Mouse (Mus musculus): Measurements from ENCODE around the gene Arhgef7. TPM values are rescaled to one million over a fixed set of nuclear protein-coding genes. Genes with fewer than 3 reads are reported as not detected.
A peak's percentile ranks its signal among the peaks of the same experiment; 100 is the strongest.

Arhgef7 gene
- total RNA-seq, 2 experiments from 2014 or later = 42.7 to 53.9 TPM

- DNase-seq = no peak
- intact Hi-C loops (cut with DNase I) = no loop called here
Observed at GRCm38 (mm10) chr8:11785539-11786046, 58.1 kb downstream of the Arhgef7 start.

DNA sequence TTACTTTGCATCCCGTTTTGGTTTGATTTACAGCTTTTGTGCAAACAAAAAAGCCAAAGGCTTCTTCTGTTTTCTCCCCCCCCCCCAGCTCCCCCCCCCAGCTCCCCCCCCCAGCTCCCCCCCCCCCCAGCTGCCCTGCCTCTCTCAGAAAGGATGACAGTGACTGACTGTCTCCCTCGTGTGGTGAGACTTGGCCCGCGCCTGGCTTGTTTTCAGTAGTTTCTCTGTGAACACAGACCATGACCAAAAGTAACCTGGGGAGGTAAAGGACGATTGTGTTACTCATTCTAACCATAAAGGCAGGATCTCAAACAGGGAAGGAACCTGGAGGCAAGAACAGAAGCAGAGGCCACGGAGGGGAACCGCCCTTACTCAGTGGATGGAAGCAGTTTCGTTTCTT, 60.7 kb downstream of the Arhgef7 start:
- peak in 1 of 2 experiments; percentile 33 for DNase-seq
- intact Hi-C loops (cut with DNase I) = no loop called here

DNA sequence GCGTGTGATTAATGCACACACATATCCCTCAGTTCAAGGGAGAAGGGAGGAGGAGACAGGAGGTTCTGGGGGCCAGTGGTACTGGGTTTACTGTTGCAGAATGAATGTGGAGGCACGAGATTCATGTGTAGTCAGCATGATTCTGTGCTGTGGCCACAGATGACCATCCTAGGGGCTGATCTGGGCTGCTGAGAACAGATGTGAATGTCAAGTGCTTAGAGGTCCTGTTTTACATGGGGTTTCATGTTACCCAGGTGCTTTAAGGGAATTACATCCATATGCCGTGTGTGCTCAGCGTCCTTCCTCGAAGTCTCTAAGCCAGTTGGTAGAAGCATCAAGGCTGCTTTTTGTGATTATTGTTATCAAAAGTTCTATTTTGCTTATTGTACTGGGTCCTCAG, 61.6 kb downstream of the Arhgef7 start:
- intact Hi-C loops (cut with DNase I) = no loop called here
- DNase-seq = no peak

DNA sequence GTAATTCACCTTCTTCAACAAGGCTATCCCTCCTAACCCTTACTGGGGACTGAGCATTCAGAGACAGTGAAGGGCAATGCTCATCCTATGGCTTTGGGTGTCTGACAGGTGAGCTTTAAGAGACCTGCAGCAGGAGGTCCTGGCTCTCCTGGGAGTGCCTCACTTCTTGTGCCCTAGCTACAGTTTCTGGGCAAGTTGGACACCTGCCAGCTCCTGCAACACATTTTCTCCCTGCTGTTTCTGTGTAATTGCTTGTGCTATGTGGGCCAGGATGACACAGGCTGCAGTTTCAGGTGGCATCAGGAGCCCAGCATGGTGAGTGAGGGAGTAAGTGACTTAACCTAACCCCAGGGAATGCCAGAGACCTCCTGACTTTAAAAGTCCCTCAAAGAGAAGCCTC, 67.4 kb downstream of the Arhgef7 start:
- no peak for DNase-seq
- intact Hi-C loops (cut with DNase I) = loop anchor here (5.0 kb wide), 1 partner anchor 38 kb away; no protein-coding TSS in a partner anchor

DNA sequence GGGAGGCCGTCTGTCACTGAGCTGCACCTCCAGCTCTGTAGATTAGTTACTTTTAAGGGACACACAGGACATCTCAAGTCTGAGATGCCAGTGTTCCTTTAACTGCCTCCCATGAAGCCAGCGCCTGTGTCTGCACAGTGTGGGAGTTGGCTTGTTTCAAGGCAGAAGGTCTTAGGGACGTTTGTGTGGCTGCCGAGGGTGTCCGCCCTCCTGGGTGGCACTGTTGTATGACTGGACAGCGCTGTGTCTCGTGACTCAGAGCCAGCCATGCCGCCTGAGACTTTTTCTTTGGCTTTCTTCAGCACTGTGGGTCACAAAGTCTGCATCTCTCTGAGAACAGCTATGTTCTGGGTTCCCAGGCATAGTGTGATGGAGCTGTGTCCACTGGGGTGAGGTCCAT, 69.6 kb downstream of the Arhgef7 start:
- intact Hi-C loops (cut with DNase I) = no loop called here
- DNase-seq = no peak

GRCm38 (mm10) chr8:11797729-11798479, 70.4 kb downstream of the Arhgef7 start:
- no peak for DNase-seq
- intact Hi-C loops (cut with DNase I) = no loop called here

DNA sequence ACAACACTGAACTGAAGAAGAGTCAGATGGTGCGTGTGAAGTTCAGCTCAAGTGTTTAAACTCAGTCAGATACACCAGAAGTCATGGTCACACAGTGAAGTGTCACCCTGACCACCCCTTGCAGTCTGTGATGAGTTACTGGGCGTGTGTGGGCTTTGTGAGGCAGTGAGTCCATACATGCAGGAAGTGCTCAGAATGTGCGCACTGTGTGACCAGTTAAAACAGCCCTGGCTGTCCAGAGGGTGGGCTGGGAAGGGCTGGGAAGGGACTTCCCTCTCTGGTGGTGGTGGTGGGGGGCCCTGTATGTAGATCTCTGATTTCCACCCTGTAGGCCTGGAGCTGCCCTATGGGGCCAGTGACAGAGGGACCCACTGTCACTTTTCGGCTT, 71.0 kb downstream of the Arhgef7 start:
- intact Hi-C loops (cut with DNase I) = no loop called here
- no peak for DNase-seq

GRCm38 (mm10) chr8:11799098-11799497, 71.6 kb downstream of the Arhgef7 start:
- no peak for DNase-seq

DNA sequence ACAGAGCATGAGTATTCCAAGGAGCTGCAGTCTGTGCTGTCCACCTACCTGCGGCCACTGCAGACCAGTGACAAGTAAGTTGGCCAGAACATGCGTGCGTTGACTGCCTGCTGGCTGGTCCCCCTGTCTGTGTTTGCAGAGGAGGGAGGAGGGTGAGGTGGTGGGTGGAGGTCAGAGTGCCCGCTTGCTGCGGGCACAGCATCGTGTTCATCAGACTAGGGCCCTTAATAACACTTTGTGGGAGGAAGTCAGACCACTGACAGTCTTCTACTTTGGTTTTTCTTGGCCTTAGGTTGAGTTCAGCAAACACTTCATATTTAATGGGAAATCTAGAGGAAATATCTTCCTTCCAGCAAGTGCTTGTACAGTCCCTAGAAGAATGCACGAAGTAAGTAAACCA, 73.0 kb downstream of the Arhgef7 start:
- no peak for DNase-seq
- intact Hi-C loops (cut with DNase I) = no loop called here

More at GRCm38 (mm10) chr8:11799098-11799497, 71.6 kb downstream of the Arhgef7 start:
- intact Hi-C loops (cut with DNase I) = no loop called here

DNA sequence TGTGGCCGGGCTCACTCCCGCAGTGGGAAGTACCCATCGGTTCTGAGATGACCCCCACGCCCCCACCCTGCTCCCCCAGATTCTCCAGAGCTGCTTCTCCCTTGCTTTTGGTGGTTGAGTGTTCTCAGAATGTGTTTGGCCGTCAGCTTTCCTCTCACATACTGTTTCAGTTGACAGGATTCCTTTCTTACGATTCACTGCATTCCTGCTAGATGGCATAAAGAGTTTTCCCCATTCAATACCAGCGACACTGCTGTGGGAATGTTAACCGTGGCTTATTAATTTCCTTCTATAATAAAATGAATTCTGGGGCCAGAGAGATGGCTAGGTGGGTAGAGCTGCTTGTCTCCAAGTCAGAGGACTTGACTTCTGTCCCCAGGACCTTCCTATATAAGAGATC, 74.0 kb downstream of the Arhgef7 start:
- intact Hi-C loops (cut with DNase I) = no loop called here
- DNase-seq = no peak

DNA sequence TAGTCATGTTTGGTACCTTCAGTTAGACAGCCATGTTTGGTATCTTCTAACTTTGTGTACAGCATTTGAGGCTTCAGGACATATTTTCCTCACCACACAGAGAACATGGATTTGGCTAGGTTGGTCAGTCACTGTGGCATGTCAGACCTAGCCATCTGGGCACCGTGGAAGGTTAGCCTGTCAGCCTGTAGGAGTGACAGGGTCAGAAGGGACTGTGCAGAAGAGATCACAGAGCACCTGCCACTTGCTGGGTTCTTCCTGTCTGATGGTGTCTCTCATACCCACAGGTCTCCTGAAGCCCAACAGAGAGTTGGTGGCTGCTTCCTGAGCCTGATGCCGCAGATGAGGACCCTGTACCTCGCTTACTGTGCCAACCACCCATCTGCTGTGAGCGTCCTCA, 77.4 kb downstream of the Arhgef7 start:
- intact Hi-C loops (cut with DNase I) = no loop called here
- DNase-seq = no peak

- no peak for DNase-seq
- intact Hi-C loops (cut with DNase I) = no loop called here
Observed at GRCm38 (mm10) chr8:11806252-11806651, 78.7 kb downstream of the Arhgef7 start.

- no peak for DNase-seq
- intact Hi-C loops (cut with DNase I) = no loop called here
Observed at GRCm38 (mm10) chr8:11807361-11807760, 79.8 kb downstream of the Arhgef7 start.

DNA sequence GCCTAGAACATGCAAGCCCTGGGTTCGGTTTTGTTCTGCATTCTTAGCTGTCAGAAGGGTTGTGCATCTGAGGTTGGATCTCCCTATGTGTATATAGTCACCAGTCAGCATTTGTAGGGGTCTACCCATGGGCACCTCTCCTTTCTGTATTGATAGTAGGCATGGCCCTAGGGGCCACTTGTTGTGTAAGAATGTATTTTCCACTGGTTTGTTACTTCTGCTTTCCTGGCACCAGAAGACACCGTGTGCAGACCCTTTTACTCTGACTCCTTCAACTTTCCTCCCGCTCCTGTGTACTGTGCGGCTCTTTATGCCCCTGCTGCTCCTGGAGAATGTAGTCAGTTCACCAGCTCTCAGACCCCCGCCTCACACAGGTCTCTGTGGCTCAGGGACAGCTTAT, 80.5 kb downstream of the Arhgef7 start:
- no peak for DNase-seq
- intact Hi-C loops (cut with DNase I) = no loop called here

- intact Hi-C loops (cut with DNase I) = no loop called here
- no peak for DNase-seq
Observed at GRCm38 (mm10) chr8:11810426-11810825, 82.9 kb downstream of the Arhgef7 start.

- no peak for DNase-seq
Observed at GRCm38 (mm10) chr8:11813801-11814200, 86.3 kb downstream of the Arhgef7 start.

GRCm38 (mm10) chr8:11815206-11815605, 87.7 kb downstream of the Arhgef7 start:
- no peak for DNase-seq
- intact Hi-C loops (cut with DNase I) = no loop called here

More at GRCm38 (mm10) chr8:11813801-11814200, 86.3 kb downstream of the Arhgef7 start:
- intact Hi-C loops (cut with DNase I) = no loop called here

- DNase-seq = no peak
- intact Hi-C loops (cut with DNase I) = no loop called here
Observed at GRCm38 (mm10) chr8:11820136-11820535, 92.6 kb downstream of the Arhgef7 start.

GRCm38 (mm10) chr8:11820568-11820967, 93.0 kb downstream of the Arhgef7 start:
- DNase-seq = no peak
- intact Hi-C loops (cut with DNase I) = no loop called here

- no peak for DNase-seq
- intact Hi-C loops (cut with DNase I) = no loop called here
Observed at GRCm38 (mm10) chr8:11821451-11822206, 94.1 kb downstream of the Arhgef7 start.

DNA sequence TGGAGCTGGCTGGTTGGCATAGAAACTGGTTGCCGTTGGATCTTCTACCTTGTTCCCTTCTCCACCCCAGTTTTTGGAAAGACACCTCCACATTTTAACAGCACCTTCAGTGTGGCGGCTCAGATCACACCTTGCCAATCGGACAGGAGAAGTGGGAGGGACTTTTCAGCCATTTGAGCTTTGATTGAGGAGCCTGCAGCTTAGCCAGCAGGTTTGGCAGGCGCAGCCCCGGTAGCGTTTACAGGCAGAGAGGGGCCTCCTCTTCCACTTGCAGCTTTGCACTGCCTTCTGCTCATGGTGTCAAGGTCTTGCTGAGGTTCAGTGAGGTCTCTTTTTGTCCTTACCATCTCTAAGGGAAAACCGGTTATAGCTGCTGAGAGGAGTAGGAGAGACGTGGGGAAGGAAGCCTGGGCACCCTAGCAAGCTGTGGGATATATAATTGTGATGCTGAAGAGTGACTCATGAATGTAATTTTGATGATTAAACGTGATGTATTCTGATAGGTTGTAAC, 95.1 kb downstream of the Arhgef7 start:
- intact Hi-C loops (cut with DNase I) = no loop called here
- DNase-seq = no peak

Measured in gastrocnemius, postnatal 36 days (tissue).